Mouse (Mus musculus) cerebellum, adult 18-20 months (tissue): ENCODE data around the gene Tet2.

ENCODE experiments used
- DNase-seq, 2 experiments: peaks; one replicate each; pipeline ENCODE4 v3.0.0; 2021

Gene Tet2

GRCm38 (mm10) chr3:133435774-133436148 is 109.2 kb downstream of the Tet2 start:
- no peak for DNase-seq

- DNase-seq, result no peak
Observed at GRCm38 (mm10) chr3:133435141-133435773, 109.7 kb downstream of the Tet2 start.

GRCm38 (mm10) chr3:133429394-133430173 is 115.4 kb downstream of the Tet2 start:
- DNase-seq, result no peak

DNA sequence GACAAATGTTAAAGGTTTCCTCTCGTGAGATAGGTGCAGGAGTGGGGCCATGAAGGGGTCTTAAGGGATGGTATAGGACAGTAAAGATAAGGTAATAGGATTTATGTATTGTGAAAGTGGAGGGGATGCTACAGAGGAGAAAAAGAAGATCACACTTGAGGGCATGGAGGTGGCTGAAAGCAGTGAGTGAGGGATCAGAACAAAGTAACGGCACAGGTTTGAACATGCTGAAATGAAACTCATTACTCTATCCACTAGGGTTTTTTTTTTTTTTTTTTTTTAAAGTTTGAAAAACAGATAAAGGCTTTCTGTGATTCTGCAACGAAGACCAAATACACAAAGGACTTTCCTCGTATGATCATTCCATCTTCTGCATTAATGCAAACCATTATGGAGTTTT is 116.9 kb downstream of the Tet2 start:
- no peak for DNase-seq

DNA sequence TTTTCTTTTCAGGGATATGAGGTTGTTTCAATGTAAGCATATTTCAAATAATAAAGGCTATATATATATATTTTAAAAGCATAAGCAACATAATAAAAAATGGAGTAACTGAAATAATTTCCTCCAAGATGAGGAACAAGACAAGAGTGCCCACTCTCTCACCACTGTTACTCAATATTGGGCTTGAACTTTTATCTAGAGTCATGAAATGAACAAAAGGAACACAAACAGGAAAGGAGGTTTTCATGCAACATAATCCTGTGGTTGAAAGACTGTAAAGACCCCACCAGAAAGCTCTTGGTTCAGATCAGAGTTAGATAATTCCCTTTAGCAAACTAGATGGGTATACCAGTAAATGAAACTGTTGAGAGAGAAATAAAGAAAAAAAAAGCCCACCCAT is 121.9 kb downstream of the Tet2 start:
- DNase-seq, result no peak

GRCm38 (mm10) chr3:133414747-133415146 is 130.2 kb downstream of the Tet2 start:
- no peak for DNase-seq
